Mouse (Mus musculus) lung, embryonic 16.5 days (tissue): ENCODE data around the gene Lmo7. TPM values are rescaled to one million over a fixed set of nuclear protein-coding genes. Genes with fewer than 3 reads are reported as not detected.

ENCODE experiments used
- ATAC-seq: fragments of 200-750 bp; cut with Nextera tagmentation; 2 replicates; pipeline ENCODE4 v1.8.0; 2017; ENCODE audit warnings: low read depth, mild to moderate bottlenecking, moderate library complexity
- H3K27ac ChIP-seq: fragments of 300-500 bp; sonication (generic); 2 replicates; pipeline ENCODE4 v1.5.1; 2014; ENCODE audit warnings: mild to moderate bottlenecking, control low read depth, low read length
- H3K27me3 ChIP-seq: fragments of 300-500 bp; sonication (generic); 2 replicates; pipeline ENCODE4 v1.6.1; 2014; ENCODE audit warnings: low read depth, low read length, mixed read lengths; ENCODE audit not compliant: control insufficient read depth, insufficient read depth
- H3K36me3 ChIP-seq: fragments of 300-500 bp; sonication (generic); 2 replicates; pipeline ENCODE4 v1.6.1; 2014; ENCODE audit warnings: low read length; ENCODE audit not compliant: control insufficient read depth, insufficient read depth
- H3K4me1 ChIP-seq: fragments of 300-500 bp; sonication (generic); replicated peaks from 2 replicates; pipeline ENCODE4 v1.6.1; 2014; ENCODE audit warnings: low read length, mixed read lengths; ENCODE audit not compliant: control insufficient read depth, insufficient read depth
- H3K4me2 ChIP-seq: fragments of 300-500 bp; sonication (generic); 2 replicates; pipeline ENCODE4 v1.6.1; 2014; ENCODE audit warnings: low read depth, low read length, control low read depth
- H3K4me3 ChIP-seq: fragments of 300-500 bp; sonication (generic); 2 replicates; pipeline ENCODE4 v1.5.1; 2014; ENCODE audit warnings: mild to moderate bottlenecking, low read length, control low read depth
- H3K9ac ChIP-seq: fragments of 300-500 bp; sonication (generic); 2 replicates; pipeline ENCODE4 v1.6.1; 2014; ENCODE audit warnings: low read length, control low read depth
- H3K9me3 ChIP-seq: fragments of 300-500 bp; sonication (generic); 2 replicates; pipeline ENCODE4 v1.6.1; 2016; ENCODE audit warnings: low read length; ENCODE audit not compliant: control insufficient read depth
- WGBS: fragments of 180-500 bp; shearing (Covaris S2); extraction: QIAGEN DNeasy Blood & Tissue Kit; methylation state at CpG from one replicate; pipeline ENCODE4 v1.1.7; 2014; 5-methylcytosine and 5-hydroxymethylcytosine counted together
- polyA plus RNA-seq: library from polyadenylated mRNA; unstranded; fragments of >200 nt; fragmentation: Nextera tagmentation; extraction: Ambion mirVana; gene quantifications from 2 replicates; pipeline ENCODE4 v1.2.1, GENCODE M21; 2015

The Lmo7 gene
- 46.4 and 52.7 TPM in 2 replicates for polyA plus RNA-seq

GRCm38 (mm10) chr14:101729237-101729971, at the start of gene Lmo7, which contains the start of gene Gm9922:
Gene Lmo7, plus strand, starts transcription at chr14:101729957.
Gene Gm9922, minus strand, starts transcription at chr14:101729814.
- no peaks in the 10 kb centered on the region for H3K36me3 ChIP-seq
- peak within 1 kb of the TSS; percentile 49 for H3K27ac ChIP-seq
- under 1% methylated on average over 51 of the region's 51 CpGs for WGBS
- H3K4me1 ChIP-seq: peaks cover 9% of the 10 kb centered on the region; the same call in 1 of the 2 replicates
- peaks cover 8% of the 10 kb centered on the region; the same call in 1 of the 2 replicates for H3K27me3 ChIP-seq
- H3K4me2 ChIP-seq: peak within 1 kb of the TSS; percentile 98
- H3K4me3 ChIP-seq: peak within 1 kb of the TSS; percentile 76
- H3K9ac ChIP-seq: peak within 1 kb of the TSS; percentile 79
- ATAC-seq: peak; percentile 95
- H3K9me3 ChIP-seq: no peaks in the 10 kb centered on the region

- H3K27ac ChIP-seq: no peak overlapping the region
- no peaks in the 10 kb centered on the region for H3K27me3 ChIP-seq
- no peaks in the 10 kb centered on the region for H3K4me1 ChIP-seq
- no peak overlapping the region for H3K9ac ChIP-seq
- no peak for ATAC-seq
- H3K36me3 ChIP-seq: no peaks in the 10 kb centered on the region
- H3K9me3 ChIP-seq: no peaks in the 10 kb centered on the region
- H3K4me2 ChIP-seq: no peak overlapping the region
- WGBS: 84% methylated on average over 6 of the region's 6 CpGs
- H3K4me3 ChIP-seq: no peak overlapping the region
Observed at GRCm38 (mm10) chr14:101687696-101688095, 42.1 kb upstream of the Lmo7 start.

- no peaks in the 10 kb centered on the region for H3K9me3 ChIP-seq
- no peaks in the 10 kb centered on the region for H3K36me3 ChIP-seq
- H3K4me2 ChIP-seq: no peak overlapping the region
- H3K27me3 ChIP-seq: no peaks in the 10 kb centered on the region
- no peak overlapping the region for H3K27ac ChIP-seq
- H3K9ac ChIP-seq: no peak overlapping the region
- no peak for ATAC-seq
- H3K4me1 ChIP-seq: no peaks in the 10 kb centered on the region
- WGBS: 80% methylated on average over 2 of the region's 2 CpGs
- H3K4me3 ChIP-seq: no peak overlapping the region
Observed at GRCm38 (mm10) chr14:101688406-101688805, 41.4 kb upstream of the Lmo7 start.

- no peaks in the 10 kb centered on the region for H3K27me3 ChIP-seq
- H3K9me3 ChIP-seq: no peaks in the 10 kb centered on the region
- no peak overlapping the region for H3K4me2 ChIP-seq
- no peak overlapping the region for H3K27ac ChIP-seq
- H3K9ac ChIP-seq: no peak overlapping the region
- H3K4me3 ChIP-seq: no peak overlapping the region
- WGBS: 56% methylated on average over 4 of the region's 4 CpGs
- H3K4me1 ChIP-seq: no peaks in the 10 kb centered on the region
- no peaks in the 10 kb centered on the region for H3K36me3 ChIP-seq
- no peak for ATAC-seq
Observed at GRCm38 (mm10) chr14:101704479-101704878, 25.3 kb upstream of the Lmo7 start.

GRCm38 (mm10) chr14:101707088-101707487, 22.7 kb upstream of the Lmo7 start:
- WGBS: 83% methylated on average over 5 of the region's 5 CpGs
- no peak for ATAC-seq
- H3K9me3 ChIP-seq: no peaks in the 10 kb centered on the region
- H3K27me3 ChIP-seq: no peaks in the 10 kb centered on the region
- H3K36me3 ChIP-seq: no peaks in the 10 kb centered on the region
- no peak overlapping the region for H3K4me2 ChIP-seq
- H3K9ac ChIP-seq: no peak overlapping the region
- H3K27ac ChIP-seq: no peak overlapping the region
- no peak overlapping the region for H3K4me3 ChIP-seq
- H3K4me1 ChIP-seq: no peaks in the 10 kb centered on the region

- no peaks in the 10 kb centered on the region for H3K4me1 ChIP-seq
- 69% methylated on average over 2 of the region's 2 CpGs for WGBS
- no peaks in the 10 kb centered on the region for H3K36me3 ChIP-seq
- no peak for ATAC-seq
- H3K9me3 ChIP-seq: no peaks in the 10 kb centered on the region
- no peaks in the 10 kb centered on the region for H3K27me3 ChIP-seq
- H3K27ac ChIP-seq: no peak overlapping the region
- no peak overlapping the region for H3K9ac ChIP-seq
- H3K4me3 ChIP-seq: no peak overlapping the region
- no peak overlapping the region for H3K4me2 ChIP-seq
Observed at GRCm38 (mm10) chr14:101714414-101714813, 15.3 kb upstream of the Lmo7 start.

GRCm38 (mm10) chr14:101729972-101730692, 375 bp downstream of the Lmo7 start:
- peak overlapping the region; percentile 98 for H3K4me2 ChIP-seq
- peaks cover 8% of the 10 kb centered on the region; the same call in 1 of the 2 replicates for H3K27me3 ChIP-seq
- no peaks in the 10 kb centered on the region for H3K36me3 ChIP-seq
- peak overlapping the region; percentile 76 for H3K4me3 ChIP-seq
- H3K27ac ChIP-seq: no peak overlapping the region
- WGBS: 1% methylated on average over 28 of the region's 28 CpGs
- peaks cover 9% of the 10 kb centered on the region; the same call in 1 of the 2 replicates for H3K4me1 ChIP-seq
- ATAC-seq: peak; percentile 65
- H3K9me3 ChIP-seq: no peaks in the 10 kb centered on the region
- peak overlapping the region; percentile 79 for H3K9ac ChIP-seq

GRCm38 (mm10) chr14:101733542-101734303, 4.0 kb downstream of the Lmo7 start:
- Histone ChIP-seq H3K9me3 (no peaks in the 10 kb centered on the region), H3K36me3 (no peaks in the 10 kb centered on the region), H3K4me1 (peaks cover 9% of the 10 kb centered on the region; the same call in 1 of the 2 replicates), H3K27ac (no peak overlapping the region), H3K4me2 (no peak overlapping the region), H3K27me3 (peaks cover 8% of the 10 kb centered on the region; the same call in 1 of the 2 replicates), H3K4me3 (no peak overlapping the region), H3K9ac (no peak overlapping the region)
- WGBS: 22% methylated on average over 10 of the region's 10 CpGs
- ATAC-seq: no peak

- H3K9me3 ChIP-seq: no peaks in the 10 kb centered on the region
- no peaks in the 10 kb centered on the region for H3K4me1 ChIP-seq
- no peak overlapping the region for H3K4me2 ChIP-seq
- no peaks in the 10 kb centered on the region for H3K36me3 ChIP-seq
- H3K27ac ChIP-seq: no peak overlapping the region
- no peaks in the 10 kb centered on the region for H3K27me3 ChIP-seq
- ATAC-seq: no peak
- no peak overlapping the region for H3K4me3 ChIP-seq
- no peak overlapping the region for H3K9ac ChIP-seq
- 88% methylated on average over 4 of the region's 4 CpGs for WGBS
Observed at GRCm38 (mm10) chr14:101737501-101737900, 7.7 kb downstream of the Lmo7 start.
